Comparison of ENCODE assay signal across 26 mouse cellular contexts in genomic region chr1:42186295-42186694, GRCm38 (mm10).
"Had no signal": no experiment of that assay in that cellular context is flagged by ENCODE, and none has a peak within 500 bp of the region (broad histone marks: within the 10 kb centered on the region; RNA-seq: fewer than 3 reads in every experiment).

No protein-coding gene starts in this region.

- H3K4me3 ChIP-seq: gastrocnemius, adult 2 months; heart, adult 2 months; heart, embryonic 13.5 days; heart, embryonic 15.5 days; hindbrain, embryonic 13.5 days; hindbrain, embryonic 15.5 days; limb, embryonic 13.5 days; limb, embryonic 15.5 days; liver, embryonic 12.5 days had no signal

- H3K36me3 ChIP-seq: heart, embryonic 13.5 days; heart, embryonic 15.5 days; hindbrain, embryonic 13.5 days; hindbrain, embryonic 15.5 days; limb, embryonic 13.5 days; limb, embryonic 15.5 days; liver, embryonic 12.5 days had no signal

- H3K4me1 ChIP-seq: heart, embryonic 13.5 days; heart, embryonic 15.5 days; hindbrain, embryonic 13.5 days; hindbrain, embryonic 15.5 days; limb, embryonic 13.5 days; limb, embryonic 15.5 days; liver, embryonic 12.5 days had no signal

- ATAC-seq: hindbrain, postnatal 0 days; intestine, embryonic 16.5 days; liver, embryonic 12.5 days had no signal

- H3K4me2 ChIP-seq: heart, embryonic 11.5 days; heart, embryonic 13.5 days; heart, embryonic 15.5 days; hindbrain, embryonic 13.5 days; hindbrain, embryonic 15.5 days; limb, embryonic 13.5 days; limb, embryonic 15.5 days; liver, embryonic 12.5 days had no signal

- DNase-seq: gastrocnemius, adult 2 months; gastrocnemius, postnatal 10 days; gastrocnemius, postnatal 25 days; heart, adult 11 months; heart, adult 2 months; heart, postnatal 14 days; heart, postnatal 36 days; kidney, adult 18-20 months; kidney, adult 8-10 months; kidney, postnatal 14 days; kidney, postnatal 36 days; layer of hippocampus, adult 9-11 months; layer of hippocampus, postnatal 36 days; left cerebral cortex, postnatal 4 days had no signal

- H3K27ac ChIP-seq: gastrocnemius, adult 2 months; heart, adult 2 months; heart, embryonic 13.5 days; heart, embryonic 15.5 days; hindbrain, embryonic 13.5 days; hindbrain, embryonic 15.5 days; hindbrain, postnatal 0 days; kidney, postnatal 0 days; limb, embryonic 13.5 days; limb, embryonic 15.5 days; liver, embryonic 12.5 days; liver, embryonic 14.5 days had no signal

- H3K27me3 ChIP-seq: heart, embryonic 13.5 days; heart, embryonic 15.5 days; hindbrain, embryonic 13.5 days; hindbrain, embryonic 15.5 days; limb, embryonic 13.5 days; limb, embryonic 15.5 days; liver, embryonic 12.5 days had no signal

- H3K9ac ChIP-seq: heart, embryonic 13.5 days; heart, embryonic 15.5 days; hindbrain, embryonic 13.5 days; hindbrain, embryonic 15.5 days; limb, embryonic 13.5 days; limb, embryonic 15.5 days; liver, embryonic 12.5 days; liver, embryonic 14.5 days had no signal

- H3K9me3 ChIP-seq: heart, embryonic 13.5 days; heart, embryonic 15.5 days; hindbrain, embryonic 13.5 days; hindbrain, embryonic 15.5 days; limb, embryonic 13.5 days; limb, embryonic 15.5 days; liver, embryonic 12.5 days had no signal
